Mouse (Mus musculus) heart, postnatal 0 days (tissue): ENCODE data around the gene Ces2e. TPM values are rescaled to one million over a fixed set of nuclear protein-coding genes. Genes with fewer than 3 reads are reported as not detected.

ENCODE experiments used
- ATAC-seq: fragments of 200-750 bp; cut with Nextera tagmentation; 2 replicates; pipeline ENCODE4 v1.8.0; 2017; ENCODE audit warnings: low read depth, moderate number of reproducible peaks, moderate library complexity; ENCODE audit not compliant: insufficient read depth
- DNase-seq: peaks from one replicate; pipeline ENCODE4 v3.0.0-alpha.2; 2016; ENCODE audit warnings: low spot score
- H3K27ac ChIP-seq: fragments of 300-500 bp; sonication (generic); 2 replicates; pipeline ENCODE4 v1.5.1; 2014; ENCODE audit warnings: low read depth, mild to moderate bottlenecking
- H3K27me3 ChIP-seq: fragments of 300-500 bp; sonication (generic); 2 replicates; pipeline ENCODE4 v1.6.1; 2014; ENCODE audit warnings: low read length, mixed read lengths; ENCODE audit not compliant: control insufficient read depth, insufficient read depth
- H3K36me3 ChIP-seq: fragments of 300-500 bp; sonication (generic); replicated peaks from 2 replicates; pipeline ENCODE4 v1.6.1; 2014; ENCODE audit warnings: low read length, mixed read lengths; ENCODE audit not compliant: control insufficient read depth, insufficient read depth
- H3K4me1 ChIP-seq: fragments of 300-500 bp; sonication (generic); 2 replicates; pipeline ENCODE4 v1.6.1; 2014; ENCODE audit warnings: antibody characterized with exemption; ENCODE audit not compliant: control insufficient read depth, insufficient read depth
- H3K4me2 ChIP-seq: fragments of 300-500 bp; sonication (generic); 2 replicates; pipeline ENCODE4 v1.6.1; 2014; ENCODE audit warnings: low read depth, mild to moderate bottlenecking, low read length, moderate library complexity
- H3K4me3 ChIP-seq: fragments of 300-500 bp; sonication (generic); 2 replicates; pipeline ENCODE4 v1.5.1; 2014; ENCODE audit warnings: low read depth, low read length
- H3K9ac ChIP-seq: fragments of 300-500 bp; sonication (generic); replicated peaks from 2 replicates; pipeline ENCODE4 v1.6.1; 2014; ENCODE audit warnings: low read depth, low read length, mixed read lengths
- H3K9me3 ChIP-seq: fragments of 300-500 bp; sonication (generic); replicated peaks from 2 replicates; pipeline ENCODE4 v1.6.1; 2016; ENCODE audit warnings: low read length; ENCODE audit not compliant: control insufficient read depth
- CTCF ChIP-seq: IDR thresholded peaks from 2 replicates; pipeline ENCODE4 v1.5.1; 2016; ENCODE audit warnings: antibody characterized with exemption, control low read depth, low read depth
- EP300 ChIP-seq: IDR thresholded peaks from 2 replicates; pipeline ENCODE4 v1.6.1; 2016; ENCODE audit warnings: antibody characterized with exemption, low read depth
- WGBS: fragments of 180-500 bp; shearing (Covaris S2); extraction: QIAGEN DNeasy Blood & Tissue Kit; methylation state at CpG from one replicate; pipeline ENCODE4 v1.1.7; 2014; 5-methylcytosine and 5-hydroxymethylcytosine counted together
- polyA plus RNA-seq: library from polyadenylated mRNA; unstranded; fragments of >200 nt; fragmentation: Nextera tagmentation; extraction: Ambion mirVana; gene quantifications from 2 replicates; pipeline ENCODE4 v1.2.1, GENCODE M21; 2015
- total RNA-seq: library from RNA; depleted of rRNA; stranded (reverse); fragments of >200 nt; gene quantifications from 2 replicates; pipeline ENCODE4 v1.2.3, GENCODE M21; 2014; ENCODE audit warnings: low replicate concordance

Ces2e gene
- total and polyA plus RNA-seq, 2 experiments from 2014 or later, result 0.66 to 2.8 TPM

- Histone ChIP-seq H3K9me3 (no peaks in the 10 kb centered on the region), H3K4me3 (no peak overlapping the region), H3K4me2 (no peak overlapping the region), H3K36me3 (no peaks in the 10 kb centered on the region), H3K27me3 (no peaks in the 10 kb centered on the region), H3K4me1 (no peaks in the 10 kb centered on the region), H3K27ac (no peak overlapping the region), H3K9ac (no peak overlapping the region)
- ATAC-seq, result no peak
- TF ChIP-seq CTCF, result no peak
- no peak for TF ChIP-seq EP300
- WGBS, result 72% methylated on average over 3 of the region's 3 CpGs
- DNase-seq, result no peak
These were observed 1.2 kb downstream of the Ces2e start for GRCm38 (mm10) chr8:104927301-104927700.

DNA sequence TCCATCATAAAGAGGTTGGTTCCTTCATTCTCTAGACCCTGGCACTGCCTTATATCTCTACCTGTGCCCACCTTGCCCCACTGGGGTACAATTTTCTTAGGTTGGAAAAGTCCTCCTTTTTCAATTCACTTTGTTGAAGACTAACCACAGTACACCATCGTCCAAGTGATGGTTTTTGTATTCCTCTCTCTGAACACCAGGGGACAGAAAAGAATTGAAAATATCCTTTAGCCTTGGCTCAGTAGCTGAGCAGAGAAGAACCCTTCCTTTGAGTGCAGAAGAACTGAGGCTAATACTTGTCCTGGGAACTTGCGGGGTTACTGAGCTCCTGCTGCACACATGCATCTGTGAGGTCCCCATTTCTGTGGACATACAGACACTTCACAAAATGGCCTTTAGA, 18.6 kb downstream of the Ces2e start:
- no peaks in the 10 kb centered on the region for H3K9me3 ChIP-seq
- 80% methylated on average over 2 of the region's 2 CpGs for WGBS
- H3K4me1 ChIP-seq, result no peaks in the 10 kb centered on the region
- H3K27ac ChIP-seq, result no peak overlapping the region
- no peak overlapping the region for H3K4me2 ChIP-seq
- TF ChIP-seq EP300 (no peak), CTCF (peak; percentile 25)
- DNase-seq (no peak), ATAC-seq (no peak)
- H3K27me3 ChIP-seq, result no peaks in the 10 kb centered on the region
- no peak overlapping the region for H3K9ac ChIP-seq
- no peaks in the 10 kb centered on the region for H3K36me3 ChIP-seq
- H3K4me3 ChIP-seq, result no peak overlapping the region

- H3K36me3 ChIP-seq, result no peaks in the 10 kb centered on the region
- WGBS, result 63% methylated on average over 4 of the region's 4 CpGs
- no peak within 1 kb of the TSS for H3K4me3 ChIP-seq
- no peaks in the 10 kb centered on the region for H3K9me3 ChIP-seq
- TF ChIP-seq EP300 (no peak), CTCF (no peak)
- ATAC-seq (no peak), DNase-seq (no peak)
- H3K4me1 ChIP-seq, result no peaks in the 10 kb centered on the region
- H3K9ac ChIP-seq, result no peak within 1 kb of the TSS
- no peak within 1 kb of the TSS for H3K4me2 ChIP-seq
- no peaks in the 10 kb centered on the region for H3K27me3 ChIP-seq
- H3K27ac ChIP-seq, result no peak within 1 kb of the TSS
These were observed 21.0 kb downstream of the Ces2e start, which contains the start of gene Ces2f for GRCm38 (mm10) chr8:104947056-104947455. Gene Ces2f, plus strand, starts transcription at chr8:104947356.

GRCm38 (mm10) chr8:104949031-104949430, 23.0 kb downstream of the Ces2e start:
- TF ChIP-seq CTCF (no peak), EP300 (no peak)

GRCm38 (mm10) chr8:104961537-104961961, 35.5 kb downstream of the Ces2e start, which contains the start of gene Ces2g:
Gene Ces2g, plus strand, starts transcription at chr8:104961718.
- ATAC-seq (0 out of 2 replicates have a peak, but pooled peaks have one; percentile 17), DNase-seq (peak; percentile 38)
- TF ChIP-seq CTCF (no peak), EP300 (no peak)
- Histone ChIP-seq H3K36me3 (no peaks in the 10 kb centered on the region), H3K4me3 (no peak within 1 kb of the TSS), H3K27me3 (no peaks in the 10 kb centered on the region), H3K4me2 (peak within 1 kb of the TSS; percentile 3; the same call in 1 of the 2 replicates), H3K9me3 (no peaks in the 10 kb centered on the region), H3K9ac (no peak within 1 kb of the TSS), H3K4me1 (no peaks in the 10 kb centered on the region), H3K27ac (no peak within 1 kb of the TSS)
- WGBS, result 43% methylated on average over 5 of the region's 5 CpGs

More at GRCm38 (mm10) chr8:104949031-104949430, 23.0 kb downstream of the Ces2e start:
- Histone ChIP-seq H3K4me3 (no peak overlapping the region), H3K9ac (no peak overlapping the region), H3K9me3 (no peaks in the 10 kb centered on the region), H3K4me1 (no peaks in the 10 kb centered on the region), H3K4me2 (no peak overlapping the region), H3K27me3 (no peaks in the 10 kb centered on the region), H3K36me3 (no peaks in the 10 kb centered on the region), H3K27ac (no peak overlapping the region)
- WGBS, result 68% methylated on average over 5 of the region's 5 CpGs
- ATAC-seq (no peak), DNase-seq (no peak)

DNA sequence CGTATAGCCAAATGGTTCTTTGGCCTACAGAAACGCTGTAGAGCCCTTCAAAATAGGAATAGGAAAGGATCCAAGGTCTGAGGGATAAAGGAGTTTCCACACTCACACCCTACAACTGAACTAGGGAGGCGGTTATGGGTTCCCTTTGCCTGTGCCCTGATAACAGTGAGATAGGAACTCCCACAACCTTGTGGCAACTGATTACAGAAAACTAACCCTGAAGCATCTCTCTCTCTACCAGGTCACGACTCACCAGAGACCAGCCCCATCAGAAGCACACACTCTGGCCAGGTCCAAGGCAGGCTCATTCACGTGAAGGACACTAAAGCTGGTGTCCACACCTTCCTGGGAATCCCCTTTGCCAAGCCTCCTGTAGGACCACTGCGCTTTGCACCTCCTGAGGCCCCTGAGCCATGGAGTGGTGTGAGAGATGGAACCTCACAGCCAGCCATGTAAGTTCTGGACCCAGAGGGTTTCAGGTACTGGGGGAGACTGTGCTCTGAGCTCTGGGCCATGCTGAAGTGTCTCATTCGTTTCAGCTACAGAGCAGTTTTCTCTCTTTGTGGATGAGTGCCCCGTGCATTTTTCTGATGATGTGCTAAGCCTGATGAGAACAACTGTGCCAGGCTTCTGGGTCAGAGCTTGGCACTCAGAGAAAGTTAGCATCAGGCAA, 36.3 kb downstream of the Ces2e start:
- DNase-seq, result no peak
- no peak overlapping the region for H3K9ac ChIP-seq
- H3K4me3 ChIP-seq, result no peak overlapping the region
- H3K27me3 ChIP-seq, result no peaks in the 10 kb centered on the region
- no peak for ATAC-seq
- no peaks in the 10 kb centered on the region for H3K36me3 ChIP-seq
- no peaks in the 10 kb centered on the region for H3K9me3 ChIP-seq
- TF ChIP-seq EP300 (no peak), CTCF (no peak)
- 49% methylated on average over 8 of the region's 8 CpGs for WGBS
- H3K4me1 ChIP-seq, result no peaks in the 10 kb centered on the region
- H3K4me2 ChIP-seq, result no peak overlapping the region
- no peak overlapping the region for H3K27ac ChIP-seq
